Comparison of ENCODE assay signal across 19 mouse cellular contexts in genomic region chr2:124059910-124060309, GRCm38 (mm10). TPM values are rescaled to one million over a fixed set of nuclear protein-coding genes. Genes with fewer than 3 reads are reported as not detected.
DNase-seq lines count a peak whose midpoint lies in the region; ATAC-seq and TF ChIP-seq lines count a peak whose summit lies in the region.
"Had no signal": no experiment of that assay in that cellular context is flagged by ENCODE, and none has a peak within 500 bp of the region (broad histone marks: within the 10 kb centered on the region; RNA-seq: fewer than 3 reads in every experiment).

No protein-coding gene starts in this region.

- ATAC-seq in kidney, postnatal 0 days (replicated peaks; ENCODE audit: low FRiP score, low read depth), result no peak
- ATAC-seq in lung, embryonic 16.5 days (ENCODE audit: low read depth), result peak; percentile 83
- no peak; the same call in 1 of the 2 replicates for ATAC-seq in embryonic facial prominence, embryonic 11.5 days (replicated peaks; ENCODE audit: insufficient number of reproducible peaks, low FRiP score, low TSS enrichment, low read depth)
- no peak for ATAC-seq in forebrain, embryonic 13.5 days
- ATAC-seq: forebrain, embryonic 14.5 days had no signal

- no peak overlapping the region for H3K4me3 ChIP-seq in kidney, postnatal 0 days (replicated peaks; ENCODE audit: low read depth, low read length)
- H3K4me3 ChIP-seq in lung, embryonic 16.5 days (ENCODE audit: low read length), result no peak overlapping the region
- H3K4me3 ChIP-seq in embryonic facial prominence, embryonic 11.5 days (ENCODE audit: low read depth, low read length), result no peak overlapping the region
- no peak overlapping the region for H3K4me3 ChIP-seq in forebrain, embryonic 13.5 days
- H3K4me3 ChIP-seq: gastrocnemius, adult 2 months; heart, embryonic 13.5 days; hindbrain, embryonic 15.5 days had no signal

- H3K27me3 ChIP-seq in kidney, postnatal 0 days (ENCODE audit: insufficient read depth, low read length), result no peaks in the 10 kb centered on the region
- no peaks in the 10 kb centered on the region for H3K27me3 ChIP-seq in lung, embryonic 16.5 days (ENCODE audit: control insufficient read depth, insufficient read depth, low read depth, low read length)
- H3K27me3 ChIP-seq in embryonic facial prominence, embryonic 11.5 days (ENCODE audit: control insufficient read depth, insufficient read depth, low read length), result no peaks in the 10 kb centered on the region
- no peaks in the 10 kb centered on the region for H3K27me3 ChIP-seq in forebrain, embryonic 13.5 days
- H3K27me3 ChIP-seq: heart, embryonic 13.5 days; hindbrain, embryonic 15.5 days had no signal

- 35% methylated on average over 3 of the region's 3 CpGs for WGBS in kidney, postnatal 0 days
- 31% methylated on average over 3 of the region's 3 CpGs for WGBS in lung, embryonic 16.5 days
- 62% methylated on average over 3 of the region's 3 CpGs for WGBS in embryonic facial prominence, embryonic 11.5 days
- WGBS in forebrain, embryonic 13.5 days, result 86% methylated on average over 3 of the region's 3 CpGs

- no peaks in the 10 kb centered on the region for H3K36me3 ChIP-seq in kidney, postnatal 0 days (ENCODE audit: insufficient read depth, low read length)
- no peaks in the 10 kb centered on the region for H3K36me3 ChIP-seq in lung, embryonic 16.5 days (ENCODE audit: control insufficient read depth, insufficient read depth, low read length)
- no peaks in the 10 kb centered on the region for H3K36me3 ChIP-seq in embryonic facial prominence, embryonic 11.5 days (replicated peaks; ENCODE audit: control insufficient read depth, insufficient read depth, low read depth, low read length)
- H3K36me3 ChIP-seq in forebrain, embryonic 13.5 days (ENCODE audit: poor library complexity, severe bottlenecking), result no peaks in the 10 kb centered on the region
- H3K36me3 ChIP-seq: heart, embryonic 13.5 days; hindbrain, embryonic 15.5 days had no signal

- no peak overlapping the region for H3K9ac ChIP-seq in kidney, postnatal 0 days (ENCODE audit: low read depth, low read length)
- no peak overlapping the region for H3K9ac ChIP-seq in lung, embryonic 16.5 days (ENCODE audit: low read length)
- no peak overlapping the region for H3K9ac ChIP-seq in embryonic facial prominence, embryonic 11.5 days (replicated peaks; ENCODE audit: low read length)
- H3K9ac ChIP-seq in forebrain, embryonic 13.5 days, result no peak overlapping the region
- H3K9ac ChIP-seq: heart, embryonic 13.5 days; hindbrain, embryonic 15.5 days had no signal

- H3K27ac ChIP-seq in kidney, postnatal 0 days, result no peak overlapping the region
- H3K27ac ChIP-seq in lung, embryonic 16.5 days (ENCODE audit: low read length), result no peak overlapping the region
- no peak overlapping the region for H3K27ac ChIP-seq in embryonic facial prominence, embryonic 11.5 days (replicated peaks; ENCODE audit: low read depth, low read length)
- no peak overlapping the region for H3K27ac ChIP-seq in forebrain, embryonic 13.5 days
- H3K27ac ChIP-seq: gastrocnemius, adult 2 months; heart, embryonic 13.5 days; hindbrain, embryonic 15.5 days had no signal

- H3K4me2 ChIP-seq in kidney, postnatal 0 days (ENCODE audit: low read length), result no peak overlapping the region
- H3K4me2 ChIP-seq in lung, embryonic 16.5 days (ENCODE audit: low read depth, low read length), result no peak overlapping the region
- no peak overlapping the region for H3K4me2 ChIP-seq in embryonic facial prominence, embryonic 11.5 days (ENCODE audit: low read depth, low read length)
- H3K4me2 ChIP-seq in forebrain, embryonic 13.5 days, result no peak overlapping the region
- H3K4me2 ChIP-seq: heart, embryonic 13.5 days; hindbrain, embryonic 15.5 days had no signal

- no peaks in the 10 kb centered on the region for H3K9me3 ChIP-seq in kidney, postnatal 0 days (replicated peaks; ENCODE audit: low read length)
- H3K9me3 ChIP-seq in lung, embryonic 16.5 days (ENCODE audit: control insufficient read depth, low read length), result no peaks in the 10 kb centered on the region
- no peaks in the 10 kb centered on the region for H3K9me3 ChIP-seq in embryonic facial prominence, embryonic 11.5 days (replicated peaks; ENCODE audit: control insufficient read depth, low read length)
- H3K9me3 ChIP-seq in forebrain, embryonic 13.5 days (replicated peaks), result no peaks in the 10 kb centered on the region
- H3K9me3 ChIP-seq: heart, embryonic 13.5 days; hindbrain, embryonic 15.5 days had no signal

- DNase-seq in embryo, embryonic 11 days, result peak; percentile 10
- no peak for DNase-seq in embryo, embryonic 10 days (ENCODE audit: low spot score)
- DNase-seq in kidney, postnatal 0 days (ENCODE audit: low spot score), result peak; percentile 19
- no peak for DNase-seq in kidney, adult 9 months
- no peak for DNase-seq in lung, postnatal 4 days
- peak; percentile 2 for DNase-seq in embryonic facial prominence, embryonic 11.5 days (ENCODE audit: low spot score)
- DNase-seq: adrenal gland, postnatal 10 days; cerebellum, adult 11-12 months; cerebellum, adult 9-10 months; cerebellum, postnatal 25 days; gastrocnemius, adult 2 months; gastrocnemius, postnatal 25 days; heart, adult 11 months; heart, postnatal 36 days had no signal

- TF ChIP-seq CTCF in kidney, postnatal 0 days (IDR thresholded peaks at IDR 0.05; ENCODE audit: low read depth), result no peak

- no peaks in the 10 kb centered on the region for H3K4me1 ChIP-seq in kidney, postnatal 0 days (replicated peaks; ENCODE audit: insufficient read depth, low read length)
- H3K4me1 ChIP-seq in lung, embryonic 16.5 days (replicated peaks; ENCODE audit: control insufficient read depth, insufficient read depth, low read length), result no peaks in the 10 kb centered on the region
- no peaks in the 10 kb centered on the region for H3K4me1 ChIP-seq in embryonic facial prominence, embryonic 11.5 days (ENCODE audit: control insufficient read depth, insufficient read depth, low read length)
- H3K4me1 ChIP-seq in forebrain, embryonic 13.5 days, result no peaks in the 10 kb centered on the region
- H3K4me1 ChIP-seq: hindbrain, embryonic 15.5 days had no signal

RNA-seq across cellular contexts. Expression of gene Sema6d, which starts 29.9 kb away (rescaled TPM):
- 4.3 and 4.9 TPM in 2 replicates for polyA plus RNA-seq in kidney, postnatal 0 days (2015; fragmentation: Nextera tagmentation; extraction: Ambion mirVana)
- polyA plus RNA-seq in lung, embryonic 16.5 days (2015; fragmentation: Nextera tagmentation; extraction: Ambion mirVana), result 18.1 and 19.0 TPM in 2 replicates
- 10.2 and 10.5 TPM in 2 replicates for polyA plus RNA-seq in embryonic facial prominence, embryonic 11.5 days (2014; fragmentation: Nextera tagmentation; extraction: Ambion mirVana)
- 22.5 and 24.1 TPM in 2 replicates for polyA plus RNA-seq in forebrain, embryonic 13.5 days (2015; fragmentation: Nextera tagmentation; extraction: Ambion mirVana)

Comparison
In these comparisons a context has a peak if more than half of its experiments do, and no peak if none do; other contexts are left out.
1. DNase-seq: peak in embryo, embryonic 11 days (single experiment), kidney, postnatal 0 days (single experiment) and embryonic facial prominence, embryonic 11.5 days (single experiment); none in embryo, embryonic 10 days (single experiment), kidney, adult 9 months (single experiment) and lung, postnatal 4 days (0 of 2).